Mouse (Mus musculus) liver, postnatal 0 days (tissue): Measurements from ENCODE around the gene Misp.

ENCODE experiments used
- CTCF ChIP-seq: sonication (generic); IDR thresholded peaks from 2 replicates; pipeline ENCODE4 v1.5.1; 2016; ENCODE audit warnings: antibody characterized with exemption, low read depth
- EP300 ChIP-seq: IDR thresholded peaks from 2 replicates; pipeline ENCODE4 v1.6.1; 2016; ENCODE audit warnings: antibody characterized with exemption, low read depth, mild to moderate bottlenecking

DNA sequence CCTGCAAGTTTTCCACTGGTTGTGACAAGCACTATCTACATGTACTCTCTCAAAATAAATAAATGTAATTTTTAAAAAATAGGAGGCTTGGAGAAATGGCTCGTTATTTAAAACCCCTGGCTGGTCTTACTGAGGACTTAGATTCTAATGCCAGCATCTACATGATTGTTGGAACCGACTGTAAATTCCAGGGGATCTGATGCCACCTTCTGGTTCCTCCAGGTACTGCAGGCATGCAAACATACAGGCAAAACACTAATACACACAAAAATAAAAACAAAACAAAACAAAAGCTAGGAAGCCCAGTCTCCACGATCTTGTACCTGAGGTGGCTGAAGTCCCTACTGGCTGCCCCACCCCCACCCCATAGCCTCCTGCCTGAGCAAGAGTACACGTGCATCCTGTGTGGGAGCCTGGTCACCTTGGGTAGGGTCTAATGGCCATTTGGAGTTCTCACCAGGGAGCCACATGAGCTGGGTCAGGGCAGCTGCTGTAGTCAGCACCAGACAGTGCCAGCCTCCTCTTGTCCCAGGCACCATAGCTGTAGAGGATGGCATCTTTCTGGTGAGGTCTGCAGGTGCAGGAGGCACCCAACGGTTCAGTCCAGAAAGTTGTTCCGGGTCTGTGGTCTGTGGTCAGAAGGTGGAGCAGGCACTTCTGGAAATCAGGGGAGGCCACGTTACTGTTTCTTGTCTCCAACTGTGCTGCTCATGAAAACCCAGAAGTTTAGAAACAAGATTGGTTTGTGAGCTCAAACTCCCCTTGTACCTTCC lies 32.2 kb upstream of the Misp start:
- TF ChIP-seq CTCF (peak; percentile 90), EP300 (no peak)
